Mouse (Mus musculus) lung, adult 2 months (tissue): Measurements from ENCODE around the gene B3gnt2. TPM values are rescaled to one million over a fixed set of nuclear protein-coding genes. Genes with fewer than 3 reads are reported as not detected.

Experiments
- DNase-seq: peaks from one replicate; pipeline ENCODE4 v3.0.0; 2022
- H3K4me1 ChIP-seq: fragments of 200-500 bp; 2 replicates; pipeline ENCODE4 v1.6.1; 2011; ENCODE audit warnings: low read length; ENCODE audit not compliant: control insufficient read depth, insufficient read depth
- H3K4me3 ChIP-seq: fragments of 200-500 bp; replicated peaks from 2 replicates; pipeline ENCODE3; 2011; ENCODE audit warnings: low read depth, mild to moderate bottlenecking, control low read depth, low read length; ENCODE audit errors: extremely low read depth
- CTCF ChIP-seq: fragments of 200-500 bp; IDR thresholded peaks from 2 replicates; pipeline ENCODE4 v1.5.1; 2011; ENCODE audit warnings: mild to moderate bottlenecking, low read length, control low read depth; ENCODE audit not compliant: insufficient read depth
- POLR2A ChIP-seq: fragments of 200-500 bp; IDR thresholded peaks from 2 replicates; pipeline ENCODE4 v1.6.1; 2011; ENCODE audit warnings: low read depth, mild to moderate bottlenecking, control low read depth, low read length, borderline replicate concordance; ENCODE audit errors: extremely low read depth
- WGBS: fragments of 180-500 bp; shearing (Covaris S2); methylation state at CpG from one replicate; pipeline ENCODE4 v1.1.7; 2018; 5-methylcytosine and 5-hydroxymethylcytosine counted together
- polyA plus RNA-seq: library from polyadenylated mRNA; depleted of rRNA; stranded (reverse); fragments of >200 nt; gene quantifications from 2 replicates; pipeline ENCODE4 v1.2.3, GENCODE M21; 2012

B3gnt2 gene
- polyA plus RNA-seq, 1 experiment = 18.6 TPM

DNA sequence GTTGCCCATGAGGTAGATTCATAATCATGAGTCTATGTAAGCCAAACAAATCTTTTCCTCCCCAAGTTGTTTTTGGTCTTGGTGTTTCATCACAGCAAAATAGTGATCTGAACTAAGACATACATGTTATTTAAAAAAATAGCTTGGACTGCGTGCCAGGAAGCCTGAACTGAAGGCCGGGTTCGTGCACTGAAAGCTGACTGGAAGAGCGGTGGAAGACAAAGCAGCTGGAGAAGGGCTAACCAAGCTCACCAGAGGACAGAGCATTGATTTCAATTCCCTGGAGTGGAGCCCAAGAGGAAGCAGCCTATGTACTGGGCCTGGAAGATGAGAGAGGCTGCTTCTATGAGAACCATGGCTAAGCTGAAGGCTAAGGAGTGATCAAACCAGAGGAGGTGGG is 26.2 kb upstream of the B3gnt2 start:
- H3K4me3 ChIP-seq = no peak overlapping the region
- WGBS = 59% methylated on average over 4 of the region's 4 CpGs
- no peak for DNase-seq
- H3K4me1 ChIP-seq = no peaks in the 10 kb centered on the region
- no peak for TF ChIP-seq CTCF
- TF ChIP-seq POLR2A = no peak

DNA sequence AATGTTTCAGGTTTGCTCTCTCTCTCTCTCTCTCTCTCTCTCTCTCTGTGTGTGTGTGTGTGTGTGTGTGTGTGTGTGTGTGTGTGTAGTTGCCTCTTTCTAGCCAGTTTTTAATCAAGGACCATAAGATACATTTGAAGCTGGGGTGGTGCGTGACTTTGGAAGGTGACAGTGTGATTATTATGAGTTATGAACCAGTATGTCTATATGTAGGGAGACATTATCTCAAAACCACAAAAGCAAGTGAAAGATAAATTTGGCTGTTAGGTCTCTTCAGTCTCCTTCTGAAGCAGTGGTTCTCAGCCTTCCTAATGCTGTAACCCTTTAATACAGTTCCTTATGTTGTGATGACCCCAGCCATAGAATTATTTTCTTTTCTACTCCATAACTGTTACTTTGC is 24.6 kb upstream of the B3gnt2 start:
- 100% methylated on average over 1 of the region's 1 CpGs for WGBS

DNA sequence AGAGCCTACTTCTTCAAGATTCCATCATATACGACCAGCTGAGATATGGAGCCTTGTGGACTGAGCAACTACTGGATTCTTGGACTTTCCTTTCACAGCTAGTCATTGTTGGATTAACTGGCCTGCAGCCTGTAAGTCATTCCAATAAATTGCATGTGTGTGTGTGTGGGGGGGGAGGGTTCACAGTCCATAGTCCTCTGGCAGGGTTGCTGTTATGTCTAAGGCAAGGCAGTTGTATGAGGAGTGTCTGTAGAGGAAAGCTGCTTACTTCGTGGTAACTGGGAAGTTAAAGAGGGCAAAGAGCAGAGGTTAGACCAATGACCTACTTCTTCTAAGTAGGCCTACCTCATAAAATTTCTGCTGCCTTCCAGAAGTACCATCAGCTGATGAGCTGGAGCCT is 22.9 kb upstream of the B3gnt2 start:
- TF ChIP-seq POLR2A = no peak
- no peak for TF ChIP-seq CTCF

More for the DNA sequence above, 24.6 kb upstream of the B3gnt2 start:
- Histone ChIP-seq H3K4me1 (no peaks in the 10 kb centered on the region), H3K4me3 (no peak overlapping the region)
- DNase-seq = no peak
- no peak for TF ChIP-seq POLR2A
- no peak for TF ChIP-seq CTCF

DNA sequence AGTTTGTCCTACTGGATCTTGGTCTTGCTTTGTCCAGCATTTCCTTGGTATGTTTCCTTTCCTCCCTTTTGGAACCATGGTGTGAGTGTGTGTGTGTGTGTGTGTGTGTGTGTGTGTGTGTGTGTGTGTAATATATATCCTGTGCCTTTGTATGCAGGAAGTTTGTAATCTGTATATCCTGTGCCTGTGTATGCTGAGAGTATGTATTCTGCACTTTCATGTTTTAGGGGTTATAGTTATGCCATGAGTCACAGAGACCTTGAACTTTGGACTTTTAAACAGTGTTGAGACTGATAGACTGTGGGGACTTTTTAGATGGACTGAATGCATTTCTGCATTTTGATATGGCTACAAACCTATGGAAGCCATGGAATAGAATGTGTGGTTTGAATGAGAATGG is 22.2 kb upstream of the B3gnt2 start:
- H3K4me3 ChIP-seq = no peak overlapping the region
- no peak for DNase-seq
- TF ChIP-seq CTCF (no peak), POLR2A (no peak)
- H3K4me1 ChIP-seq = no peaks in the 10 kb centered on the region

More for the DNA sequence above, 22.9 kb upstream of the B3gnt2 start:
- no peaks in the 10 kb centered on the region for H3K4me1 ChIP-seq
- no peak overlapping the region for H3K4me3 ChIP-seq
- WGBS = 81% methylated on average over 2 of the region's 2 CpGs
- no peak for DNase-seq

DNA sequence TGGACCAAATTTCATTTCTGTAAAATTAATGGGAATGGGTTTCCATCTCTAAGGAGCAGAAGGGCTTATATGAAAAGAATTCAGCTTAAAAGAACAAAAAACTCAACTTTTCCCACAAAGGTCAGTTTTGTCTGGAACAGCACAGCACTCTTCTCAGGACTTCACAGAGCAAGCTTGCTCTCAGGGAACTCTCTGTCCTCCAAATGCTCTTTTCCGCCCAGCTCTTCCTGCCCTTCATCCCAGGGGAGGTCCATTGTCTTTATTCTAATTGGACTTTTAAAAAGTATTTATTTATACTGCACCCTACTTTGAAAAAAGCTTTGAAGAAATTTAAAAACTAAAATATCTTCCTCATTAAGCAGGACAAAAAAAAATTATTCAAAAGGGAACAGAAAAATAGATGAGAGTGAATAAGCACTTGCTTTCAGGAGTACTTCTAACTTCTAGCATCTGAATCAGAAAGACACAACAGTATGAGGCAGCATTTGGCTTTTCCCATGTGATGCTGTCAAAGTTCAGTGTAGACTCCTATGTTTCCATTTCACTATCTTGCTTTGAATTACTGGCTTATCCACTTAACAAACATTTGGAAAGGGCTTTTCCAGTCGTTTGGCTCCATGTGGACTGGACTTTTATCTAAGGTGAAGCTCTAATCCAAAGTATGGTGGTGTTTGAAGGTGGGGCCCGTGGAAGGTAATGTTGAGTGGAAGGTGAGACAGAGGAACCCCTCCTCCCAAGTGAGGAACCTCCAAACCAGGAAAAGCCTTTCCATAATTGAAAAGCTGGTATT is 19.8 kb upstream of the B3gnt2 start:
- no peak for DNase-seq
- Histone ChIP-seq H3K4me3 (no peak overlapping the region), H3K4me1 (no peaks in the 10 kb centered on the region)
- WGBS = 67% methylated on average over 3 of the region's 3 CpGs
- TF ChIP-seq CTCF (no peak), POLR2A (no peak)

DNA sequence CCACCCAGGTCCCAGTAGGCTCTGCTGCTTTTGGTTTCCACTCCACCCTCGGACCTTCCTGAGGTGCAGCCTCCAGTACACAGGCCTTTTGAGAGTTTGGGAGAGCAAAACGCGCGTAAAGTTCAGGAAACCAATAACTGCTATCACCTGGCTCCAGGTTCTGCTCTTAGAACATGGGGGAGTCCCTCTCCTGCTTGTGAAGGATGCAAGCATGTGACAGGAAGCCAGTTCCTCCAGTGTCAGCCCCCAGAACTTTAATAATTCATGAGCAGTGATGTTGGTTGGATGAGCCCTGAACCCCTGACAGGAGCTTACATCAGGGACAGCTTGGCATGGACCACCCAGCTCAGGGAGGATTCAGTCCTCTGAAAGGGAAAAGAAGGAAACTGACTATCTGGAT is 18.9 kb upstream of the B3gnt2 start:
- 81% methylated on average over 4 of the region's 4 CpGs for WGBS
- TF ChIP-seq CTCF (no peak), POLR2A (no peak)
- no peak overlapping the region for H3K4me3 ChIP-seq
- no peak for DNase-seq
- no peaks in the 10 kb centered on the region for H3K4me1 ChIP-seq

DNA sequence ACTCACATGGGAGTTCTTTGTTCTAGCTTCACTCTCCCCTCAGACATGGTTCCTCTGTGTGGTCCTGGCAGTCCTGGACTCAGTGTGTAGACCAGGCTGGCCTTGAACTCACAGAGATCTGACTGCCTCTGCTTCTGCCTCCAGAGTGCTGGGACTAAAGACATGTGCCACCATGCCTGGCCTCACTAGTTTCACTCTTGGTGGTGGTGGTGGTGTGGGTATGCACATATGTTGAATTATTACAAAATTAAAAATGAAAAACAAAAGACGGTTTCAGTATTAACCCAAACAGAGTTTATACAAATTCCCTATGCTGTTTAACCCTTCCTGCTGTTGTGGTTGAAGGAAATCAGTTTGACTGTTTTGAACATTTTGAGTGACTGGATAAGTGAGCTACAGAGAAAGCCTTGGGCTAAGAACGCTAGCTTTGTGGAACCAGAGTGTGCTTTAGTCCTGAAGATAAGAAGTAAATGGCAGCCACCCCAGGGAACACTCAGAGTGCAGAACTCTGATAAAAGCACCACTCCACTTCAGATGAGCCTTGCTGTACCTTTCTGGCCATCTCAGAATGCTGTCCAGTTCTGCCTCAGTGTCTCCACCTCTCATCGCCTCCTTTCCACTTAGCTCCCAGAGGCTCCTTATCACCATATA is 16.0 kb upstream of the B3gnt2 start:
- H3K4me3 ChIP-seq = no peak overlapping the region
- 72% methylated on average over 3 of the region's 3 CpGs for WGBS
- H3K4me1 ChIP-seq = peaks cover 5% of the 10 kb centered on the region
- TF ChIP-seq CTCF (no peak), POLR2A (no peak)
- no peak for DNase-seq

DNA sequence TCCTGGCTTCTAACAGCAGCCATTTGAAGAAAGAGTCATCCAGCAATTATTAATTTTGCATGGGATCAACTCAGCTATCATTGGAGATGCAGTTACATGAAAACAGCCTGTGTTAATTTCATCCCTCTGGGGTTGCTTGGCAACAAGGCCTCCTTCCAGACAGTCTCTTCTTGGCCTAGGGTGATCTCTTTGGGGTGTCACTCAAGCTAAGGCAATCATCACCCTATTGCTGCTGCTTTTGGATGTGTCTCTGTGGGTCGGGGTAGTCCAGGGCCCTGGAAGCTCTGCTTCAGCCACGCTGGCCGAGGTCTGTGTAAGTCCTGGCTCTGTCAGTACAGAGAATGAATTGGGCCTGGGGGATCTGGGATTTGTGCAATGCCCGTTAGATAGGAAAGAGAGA is 14.5 kb upstream of the B3gnt2 start:
- DNase-seq = no peak
- TF ChIP-seq POLR2A (no peak), CTCF (no peak)
- WGBS = 96% methylated on average over 4 of the region's 4 CpGs
- Histone ChIP-seq H3K4me1 (peaks cover 9% of the 10 kb centered on the region), H3K4me3 (no peak overlapping the region)

DNA sequence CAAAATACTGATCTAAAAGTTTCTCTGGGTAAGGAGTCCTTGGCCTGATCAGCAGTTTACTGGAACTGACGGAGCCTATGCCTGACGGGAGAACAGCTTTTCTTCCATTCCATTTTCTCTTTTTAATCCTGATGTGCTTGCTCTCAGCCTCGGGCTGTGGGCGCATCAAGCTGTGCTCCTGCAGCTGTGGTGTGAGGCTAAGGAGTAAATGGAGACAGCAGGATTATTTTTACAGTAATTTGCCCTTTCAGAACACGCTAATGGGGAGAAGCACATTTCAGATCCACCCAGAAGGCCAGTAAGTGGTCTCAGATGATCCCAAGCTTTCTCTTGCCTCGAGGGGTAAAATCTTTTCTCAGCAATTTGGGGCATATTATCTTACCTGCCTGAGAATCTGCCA is 14.0 kb upstream of the B3gnt2 start:
- DNase-seq = no peak
- peaks cover 9% of the 10 kb centered on the region for H3K4me1 ChIP-seq
- WGBS = 81% methylated on average over 6 of the region's 6 CpGs
- TF ChIP-seq POLR2A (no peak), CTCF (no peak)
- no peak overlapping the region for H3K4me3 ChIP-seq

DNA sequence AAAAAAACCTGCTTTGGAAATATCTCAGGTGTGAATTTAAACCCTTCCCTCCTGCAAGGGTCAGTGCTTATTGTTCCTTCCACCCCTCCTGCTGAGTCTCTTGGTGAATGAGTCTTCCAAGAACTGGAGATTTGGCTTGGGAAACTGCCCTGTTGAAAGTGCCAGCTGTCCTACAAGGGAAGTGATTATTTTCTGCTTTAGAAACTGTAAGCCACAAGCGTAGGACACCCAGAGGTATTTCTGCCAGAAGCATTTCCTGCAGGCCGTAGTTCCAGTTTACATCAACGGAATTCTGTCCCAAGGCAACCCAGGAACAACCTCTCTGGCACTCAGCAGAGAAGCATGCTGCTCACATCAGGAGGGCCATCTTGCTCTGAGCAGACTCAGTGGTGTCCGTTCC is 12.6 kb upstream of the B3gnt2 start:
- Histone ChIP-seq H3K4me1 (peaks cover 9% of the 10 kb centered on the region), H3K4me3 (no peak overlapping the region)
- 24% methylated on average over 4 of the region's 4 CpGs for WGBS
- no peak for TF ChIP-seq POLR2A
- TF ChIP-seq CTCF = no peak
- no peak for DNase-seq
